In genomic region chr5:122396791-122397190, GRCm38 (mm10) we compare ENCODE assay signal across 8 mouse cellular contexts. TPM values are rescaled to one million over a fixed set of nuclear protein-coding genes. Genes with fewer than 3 reads are reported as not detected.
DNase-seq lines count a peak whose midpoint lies in the region; ATAC-seq and TF ChIP-seq lines count a peak whose summit lies in the region.

No protein-coding gene starts in this region.

- H3K36me3 ChIP-seq in liver, embryonic 11.5 days (ENCODE audit: control insufficient read depth, insufficient read depth, low read length): peaks cover 9% of the 10 kb centered on the region; the same call in 1 of the 2 replicates
- H3K36me3 ChIP-seq in liver, embryonic 12.5 days: peaks cover 67% of the 10 kb centered on the region
- no peaks in the 10 kb centered on the region; the same call in 1 of the 2 replicates for H3K36me3 ChIP-seq in kidney, adult 2 months (ENCODE audit: control insufficient read depth, insufficient read depth, low read length)
- peaks cover 2% of the 10 kb centered on the region; the same call in 1 of the 2 replicates for H3K36me3 ChIP-seq in midbrain, embryonic 11.5 days (ENCODE audit: control insufficient read depth, insufficient read depth, low read length)
- H3K36me3 ChIP-seq in midbrain, embryonic 13.5 days: peaks cover 45% of the 10 kb centered on the region

- no peak for ATAC-seq in liver, embryonic 11.5 days (replicated peaks; ENCODE audit: low FRiP score)
- no peak for ATAC-seq in liver, embryonic 12.5 days
- ATAC-seq in granulocyte monocyte progenitor cell, adult 5-6 weeks (replicated peaks; ENCODE audit: poor library complexity, severe bottlenecking): peak; percentile 52
- ATAC-seq in midbrain, embryonic 11.5 days (ENCODE audit: low FRiP score): no peak
- ATAC-seq in midbrain, embryonic 13.5 days: no peak

- H3K27ac ChIP-seq in liver, embryonic 11.5 days (ENCODE audit: low read depth, low read length): 0 out of 2 replicates have a peak overlapping the region, but pooled peaks have one; percentile 11
- H3K27ac ChIP-seq in liver, embryonic 12.5 days: no peak overlapping the region
- peak overlapping the region; percentile 86 for H3K27ac ChIP-seq in kidney, adult 2 months (ENCODE audit: insufficient read depth, low read depth, low read length)
- H3K27ac ChIP-seq in midbrain, embryonic 11.5 days (ENCODE audit: low read depth, low read length): no peak overlapping the region
- H3K27ac ChIP-seq in midbrain, embryonic 13.5 days: no peak overlapping the region

- H3K27me3 ChIP-seq in liver, embryonic 11.5 days (replicated peaks; ENCODE audit: control insufficient read depth, insufficient read depth, low read length): no peaks in the 10 kb centered on the region
- H3K27me3 ChIP-seq in liver, embryonic 12.5 days (replicated peaks): no peaks in the 10 kb centered on the region
- H3K27me3 ChIP-seq in kidney, adult 2 months (replicated peaks; ENCODE audit: control insufficient read depth, insufficient read depth, low read length): no peaks in the 10 kb centered on the region
- no peaks in the 10 kb centered on the region for H3K27me3 ChIP-seq in midbrain, embryonic 11.5 days (ENCODE audit: control insufficient read depth, insufficient read depth, low read length)
- H3K27me3 ChIP-seq in midbrain, embryonic 13.5 days: no peaks in the 10 kb centered on the region

- no peaks in the 10 kb centered on the region for H3K9me3 ChIP-seq in liver, embryonic 11.5 days (ENCODE audit: control insufficient read depth, low read length)
- H3K9me3 ChIP-seq in liver, embryonic 12.5 days (replicated peaks): no peaks in the 10 kb centered on the region
- no peaks in the 10 kb centered on the region for H3K9me3 ChIP-seq in midbrain, embryonic 11.5 days (ENCODE audit: control insufficient read depth, low read length)
- no peaks in the 10 kb centered on the region for H3K9me3 ChIP-seq in midbrain, embryonic 13.5 days

- no peak for DNase-seq in liver, embryonic 11.5 days (ENCODE audit: low spot score)
- peak; percentile 83 for DNase-seq in kidney, adult 2 months
- peak; percentile 73 to 88 for DNase-seq in lung, postnatal 4 days
- DNase-seq in cerebellum, adult 18-20 months: no peak
- DNase-seq in midbrain, embryonic 11.5 days (ENCODE audit: low spot score, missing footprints): no peak

- H3K9ac ChIP-seq in liver, embryonic 11.5 days (ENCODE audit: low read depth, low read length): no peak overlapping the region
- no peak overlapping the region for H3K9ac ChIP-seq in liver, embryonic 12.5 days
- no peak overlapping the region for H3K9ac ChIP-seq in midbrain, embryonic 11.5 days (ENCODE audit: low read length)
- no peak overlapping the region for H3K9ac ChIP-seq in midbrain, embryonic 13.5 days (replicated peaks)

- no peak for TF ChIP-seq POLR2A in kidney, adult 2 months (IDR thresholded peaks at IDR 0.05; ENCODE audit: low read depth, low read length)

- peaks cover 7% of the 10 kb centered on the region for H3K4me1 ChIP-seq in liver, embryonic 11.5 days (replicated peaks; ENCODE audit: control insufficient read depth, insufficient read depth, low read length)
- peaks cover 32% of the 10 kb centered on the region for H3K4me1 ChIP-seq in liver, embryonic 12.5 days
- peaks cover 11% of the 10 kb centered on the region for H3K4me1 ChIP-seq in kidney, adult 2 months (ENCODE audit: control insufficient read depth, insufficient read depth, low read length)
- peaks cover 6% of the 10 kb centered on the region for H3K4me1 ChIP-seq in midbrain, embryonic 11.5 days (ENCODE audit: control insufficient read depth, insufficient read depth, low read length)
- H3K4me1 ChIP-seq in midbrain, embryonic 13.5 days (replicated peaks): peaks cover 18% of the 10 kb centered on the region

- no peak overlapping the region for H3K4me3 ChIP-seq in liver, embryonic 11.5 days (ENCODE audit: low read depth, low read length)
- H3K4me3 ChIP-seq in liver, embryonic 12.5 days: no peak overlapping the region
- peak overlapping the region; percentile 23; the same call in 1 of the 2 replicates for H3K4me3 ChIP-seq in kidney, adult 2 months (ENCODE audit: insufficient read depth, low read depth, low read length)
- H3K4me3 ChIP-seq in midbrain, embryonic 11.5 days (ENCODE audit: low read depth, low read length): no peak overlapping the region
- no peak overlapping the region for H3K4me3 ChIP-seq in midbrain, embryonic 13.5 days (replicated peaks)

- H3K4me2 ChIP-seq in liver, embryonic 11.5 days: 0 out of 2 replicates have a peak overlapping the region, but pooled peaks have one; percentile 4
- no peak overlapping the region for H3K4me2 ChIP-seq in liver, embryonic 12.5 days
- H3K4me2 ChIP-seq in midbrain, embryonic 11.5 days: no peak overlapping the region
- no peak overlapping the region for H3K4me2 ChIP-seq in midbrain, embryonic 13.5 days (replicated peaks)

- TF ChIP-seq CTCF in kidney, adult 2 months (conservative IDR thresholded peaks at IDR 0.05; ENCODE audit: insufficient read depth, insufficient read length, low read depth, low read length): no peak

- 60% methylated on average over 10 of the region's 10 CpGs for WGBS in liver, embryonic 11.5 days
- 60% methylated on average over 10 of the region's 10 CpGs for WGBS in liver, embryonic 12.5 days (ENCODE audit: insufficient replicate concordance)
- WGBS in kidney, adult 2 months: 67% methylated on average over 10 of the region's 10 CpGs
- 89% methylated on average over 10 of the region's 10 CpGs for WGBS in midbrain, embryonic 11.5 days
- 92% methylated on average over 10 of the region's 10 CpGs for WGBS in midbrain, embryonic 13.5 days

RNA-seq across cellular contexts. Expression of gene Arpc3, which starts 5.1 kb away (rescaled TPM):
- polyA plus RNA-seq in liver, embryonic 11.5 days (2014; fragmentation: Nextera tagmentation; extraction: Ambion mirVana): 122 and 125 TPM in 2 replicates
- polyA plus RNA-seq in liver, embryonic 12.5 days (2016; fragmentation: Nextera tagmentation; extraction: Ambion mirVana): 101 and 103 TPM in 2 replicates
- 271 and 276 TPM in 2 replicates for total RNA-seq in granulocyte monocyte progenitor cell, adult 5-6 weeks (2014; fragmentation: Nextera tagmentation)
- 988 and 1,056 TPM in 2 replicates for total RNA-seq in granulocyte monocyte progenitor cell, adult 5-6 weeks (2017)
- 141 and 195 TPM in 2 replicates for polyA plus RNA-seq in kidney, adult 2 months (2012; rRNA removed)
- 61.7 and 65.3 TPM in 2 replicates for polyA plus RNA-seq in midbrain, embryonic 11.5 days (2014; fragmentation: Nextera tagmentation; extraction: Ambion mirVana)
- 140 and 173 TPM in 2 replicates for polyA plus RNA-seq in midbrain, embryonic 13.5 days (2015; fragmentation: Nextera tagmentation; extraction: Ambion mirVana)

RNA-seq across cellular contexts. Expression of gene Fam216a, which starts 24.6 kb away (rescaled TPM):
- polyA plus RNA-seq in liver, embryonic 11.5 days (2014; fragmentation: Nextera tagmentation; extraction: Ambion mirVana): 50.7 and 52.1 TPM in 2 replicates
- polyA plus RNA-seq in liver, embryonic 12.5 days (2016; fragmentation: Nextera tagmentation; extraction: Ambion mirVana): 29.6 and 31.6 TPM in 2 replicates
- 13.4 and 21.1 TPM in 2 replicates for total RNA-seq in granulocyte monocyte progenitor cell, adult 5-6 weeks (2014; fragmentation: Nextera tagmentation)
- total RNA-seq in granulocyte monocyte progenitor cell, adult 5-6 weeks (2017): 51.9 and 57.9 TPM in 2 replicates
- polyA plus RNA-seq in kidney, adult 2 months (2012; rRNA removed): 20.7 and 20.8 TPM in 2 replicates
- polyA plus RNA-seq in midbrain, embryonic 11.5 days (2014; fragmentation: Nextera tagmentation; extraction: Ambion mirVana): 113 and 116 TPM in 2 replicates
- polyA plus RNA-seq in midbrain, embryonic 13.5 days (2015; fragmentation: Nextera tagmentation; extraction: Ambion mirVana): 128 and 135 TPM in 2 replicates

RNA-seq across cellular contexts. Expression of gene Anapc7, which starts 24.7 kb away (rescaled TPM):
- 27.0 and 27.4 TPM in 2 replicates for polyA plus RNA-seq in liver, embryonic 11.5 days (2014; fragmentation: Nextera tagmentation; extraction: Ambion mirVana)
- 23.3 and 23.9 TPM in 2 replicates for polyA plus RNA-seq in liver, embryonic 12.5 days (2016; fragmentation: Nextera tagmentation; extraction: Ambion mirVana)
- total RNA-seq in granulocyte monocyte progenitor cell, adult 5-6 weeks (2014; fragmentation: Nextera tagmentation): 13.8 and 27.3 TPM in 2 replicates
- 17.5 and 24.2 TPM in 2 replicates for total RNA-seq in granulocyte monocyte progenitor cell, adult 5-6 weeks (2017)
- 30.3 and 33.5 TPM in 2 replicates for polyA plus RNA-seq in kidney, adult 2 months (2012; rRNA removed)
- polyA plus RNA-seq in midbrain, embryonic 11.5 days (2014; fragmentation: Nextera tagmentation; extraction: Ambion mirVana): 30.5 and 32.0 TPM in 2 replicates
- polyA plus RNA-seq in midbrain, embryonic 13.5 days (2015; fragmentation: Nextera tagmentation; extraction: Ambion mirVana): 52.7 and 53.9 TPM in 2 replicates

RNA-seq across cellular contexts. Expression of gene Gpn3, which starts 25.1 kb away (rescaled TPM):
- 112 and 114 TPM in 2 replicates for polyA plus RNA-seq in liver, embryonic 11.5 days (2014; fragmentation: Nextera tagmentation; extraction: Ambion mirVana)
- 80.3 and 85.1 TPM in 2 replicates for polyA plus RNA-seq in liver, embryonic 12.5 days (2016; fragmentation: Nextera tagmentation; extraction: Ambion mirVana)
- total RNA-seq in granulocyte monocyte progenitor cell, adult 5-6 weeks (2014; fragmentation: Nextera tagmentation): 35.0 and 59.8 TPM in 2 replicates
- total RNA-seq in granulocyte monocyte progenitor cell, adult 5-6 weeks (2017): 42.2 and 51.9 TPM in 2 replicates
- polyA plus RNA-seq in kidney, adult 2 months (2012; rRNA removed): 28.2 and 28.8 TPM in 2 replicates
- polyA plus RNA-seq in midbrain, embryonic 11.5 days (2014; fragmentation: Nextera tagmentation; extraction: Ambion mirVana): 61.2 and 64.9 TPM in 2 replicates
- 50.8 and 51.8 TPM in 2 replicates for polyA plus RNA-seq in midbrain, embryonic 13.5 days (2015; fragmentation: Nextera tagmentation; extraction: Ambion mirVana)

RNA-seq across cellular contexts. Expression of gene Vps29, which starts 42.6 kb away (rescaled TPM):
- polyA plus RNA-seq in liver, embryonic 11.5 days (2014; fragmentation: Nextera tagmentation; extraction: Ambion mirVana): 204 and 211 TPM in 2 replicates
- polyA plus RNA-seq in liver, embryonic 12.5 days (2016; fragmentation: Nextera tagmentation; extraction: Ambion mirVana): 133 and 137 TPM in 2 replicates
- 118 and 128 TPM in 2 replicates for total RNA-seq in granulocyte monocyte progenitor cell, adult 5-6 weeks (2014; fragmentation: Nextera tagmentation)
- total RNA-seq in granulocyte monocyte progenitor cell, adult 5-6 weeks (2017): 89.8 and 105 TPM in 2 replicates
- polyA plus RNA-seq in kidney, adult 2 months (2012; rRNA removed): 111 and 133 TPM in 2 replicates
- 211 and 215 TPM in 2 replicates for polyA plus RNA-seq in midbrain, embryonic 11.5 days (2014; fragmentation: Nextera tagmentation; extraction: Ambion mirVana)
- 260 and 269 TPM in 2 replicates for polyA plus RNA-seq in midbrain, embryonic 13.5 days (2015; fragmentation: Nextera tagmentation; extraction: Ambion mirVana)

Comparison
In these comparisons a context has a peak if more than half of its experiments do, and no peak if none do; other contexts are left out.
1. H3K27ac ChIP-seq: peak in liver, embryonic 11.5 days (single experiment) and kidney, adult 2 months (single experiment); none in liver, embryonic 12.5 days (single experiment), midbrain, embryonic 11.5 days (single experiment) and midbrain, embryonic 13.5 days (single experiment).
2. DNase-seq: peak in kidney, adult 2 months (single experiment) and lung, postnatal 4 days (2 of 2); none in liver, embryonic 11.5 days (single experiment), cerebellum, adult 18-20 months (0 of 2) and midbrain, embryonic 11.5 days (single experiment).